Mouse (Mus musculus) G1E (cell line): Measurements from ENCODE around the gene Slc36a3. TPM values are rescaled to one million over a fixed set of nuclear protein-coding genes. Genes with fewer than 3 reads are reported as not detected.
"Not testable (repeated sequence)": the region's sequence is repeated elsewhere in the genome, so short reads cannot be mapped to it uniquely, and the experiment has no call there.

Source experiments
- ATAC-seq: 2 replicates; pipeline ENCODE4 v1.8.0; 2016; ENCODE audit warnings: mild to moderate bottlenecking; ENCODE audit not compliant: insufficient number of reproducible peaks, poor library complexity, low FRiP score, severe bottlenecking; ENCODE audit errors: extremely low read depth
- DNase-seq: peaks from one replicate; pipeline ENCODE4 v3.0.0; 2012; ENCODE audit warnings: low spot score
- H3K27me3 ChIP-seq: 2 replicates; pipeline ENCODE4 v1.6.1; 2012; ENCODE audit warnings: mild to moderate bottlenecking, low read length, inconsistent platforms; ENCODE audit not compliant: insufficient read depth
- H3K36me3 ChIP-seq: replicated peaks from 2 replicates; pipeline ENCODE3; 2012; ENCODE audit warnings: mild to moderate bottlenecking, inconsistent platforms
- H3K4me1 ChIP-seq: 2 replicates; pipeline ENCODE4 v1.6.1; 2012; ENCODE audit warnings: low read depth, low read length, inconsistent platforms, mixed read lengths; ENCODE audit not compliant: insufficient read depth
- H3K4me3 ChIP-seq: 2 replicates; pipeline ENCODE4 v1.5.1; 2012; ENCODE audit warnings: low read depth, mild to moderate bottlenecking, inconsistent platforms, low read length, moderate library complexity, mixed read lengths
- H3K9me3 ChIP-seq: replicated peaks from 2 replicates; pipeline ENCODE4 v1.6.1; 2012; ENCODE audit warnings: inconsistent platforms
- CTCF ChIP-seq: IDR thresholded peaks from 2 replicates; pipeline ENCODE4 v1.5.1; 2012; ENCODE audit warnings: low read depth, low read length, inconsistent platforms, mixed read lengths
- GATA1 ChIP-seq: IDR thresholded peaks from 2 replicates; pipeline ENCODE4 v1.6.1; 2012; ENCODE audit warnings: borderline replicate concordance, low read length, inconsistent platforms, mixed read lengths
- GATA2 ChIP-seq: IDR thresholded peaks from 2 replicates; pipeline ENCODE4 v1.6.1; 2012; ENCODE audit warnings: low read depth, low read length, inconsistent platforms, borderline replicate concordance
- POLR2AphosphoS5 ChIP-seq: IDR thresholded peaks from 2 replicates; pipeline ENCODE4 v1.6.1; 2012; ENCODE audit warnings: low read depth, low read length, inconsistent platforms; ENCODE audit not compliant: insufficient replicate concordance
- TAL1 ChIP-seq: conservative IDR thresholded peaks from 2 replicates; pipeline ENCODE4 v1.6.1; 2012; ENCODE audit warnings: low read depth, low read length, inconsistent platforms, mixed read lengths
- polyA plus RNA-seq: library from polyadenylated mRNA; stranded (reverse); fragments of >175 nt; gene quantifications from 2 replicates; pipeline ENCODE4 v1.2.3, GENCODE M21; 2012
- total RNA-seq, 2 experiments: library from RNA; stranded (forward) in 1 of 2; stranded (reverse) in 1 of 2; fragments of 200-1000 nt in 1 of 2; fragments of >200 nt in 1 of 2; fragmentation: Nextera tagmentation in 1 of 2; gene quantifications; 2 replicates each; pipeline ENCODE4 v1.2.3; 2014 to 2017

Slc36a3 gene
- total and polyA plus RNA-seq, 3 experiments: 0.16 TPM; not detected in 2

DNA sequence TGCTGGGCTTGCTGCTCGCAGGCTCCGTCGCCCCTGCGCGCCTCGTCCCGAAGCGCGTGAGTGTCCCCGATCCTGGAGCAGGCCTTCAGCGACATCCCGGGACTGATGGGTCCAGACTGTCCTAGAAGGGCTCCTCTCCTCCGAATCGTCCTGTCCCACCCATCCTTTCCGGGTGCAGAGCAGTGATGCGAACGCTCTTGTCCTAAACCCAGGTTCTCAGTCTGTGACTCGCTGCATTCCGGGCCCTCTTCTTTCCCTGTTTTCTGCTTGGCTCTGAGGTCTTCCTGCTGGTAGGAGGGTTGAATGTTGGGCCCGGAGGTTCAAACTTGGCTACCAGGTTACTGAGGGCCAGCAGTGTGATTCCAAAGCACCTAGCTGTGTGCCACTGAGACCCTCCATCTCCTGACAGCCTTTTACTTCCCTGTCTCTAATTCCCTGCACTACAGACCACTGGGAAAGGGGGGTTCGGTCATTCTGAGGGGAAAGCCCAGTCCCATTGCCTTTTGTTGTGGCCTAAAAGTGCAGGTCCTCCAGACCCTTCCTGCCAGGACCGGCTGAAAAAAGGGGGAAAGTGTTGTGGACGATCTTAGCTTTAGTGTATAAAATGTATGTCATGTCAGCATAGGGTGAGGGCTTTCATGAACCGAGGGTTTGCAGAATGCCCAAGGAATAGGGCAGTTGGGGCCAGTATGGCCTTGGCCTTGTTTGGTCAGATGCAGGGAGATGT lies 53.2 kb downstream of the Slc36a3 start:
- TF ChIP-seq TAL1 (no peak), POLR2AphosphoS5 (no peak), GATA1 (no peak), GATA2 (no peak), CTCF (no peak)
- Histone ChIP-seq H3K9me3 (peaks cover 5% of the 10 kb centered on the region), H3K36me3 (no peaks in the 10 kb centered on the region), H3K4me3 (no peak overlapping the region), H3K4me1 (no peaks in the 10 kb centered on the region; the same call in 1 of the 2 replicates), H3K27me3 (peaks cover 10% of the 10 kb centered on the region)
- DNase-seq (no peak), ATAC-seq (no peak)

DNA sequence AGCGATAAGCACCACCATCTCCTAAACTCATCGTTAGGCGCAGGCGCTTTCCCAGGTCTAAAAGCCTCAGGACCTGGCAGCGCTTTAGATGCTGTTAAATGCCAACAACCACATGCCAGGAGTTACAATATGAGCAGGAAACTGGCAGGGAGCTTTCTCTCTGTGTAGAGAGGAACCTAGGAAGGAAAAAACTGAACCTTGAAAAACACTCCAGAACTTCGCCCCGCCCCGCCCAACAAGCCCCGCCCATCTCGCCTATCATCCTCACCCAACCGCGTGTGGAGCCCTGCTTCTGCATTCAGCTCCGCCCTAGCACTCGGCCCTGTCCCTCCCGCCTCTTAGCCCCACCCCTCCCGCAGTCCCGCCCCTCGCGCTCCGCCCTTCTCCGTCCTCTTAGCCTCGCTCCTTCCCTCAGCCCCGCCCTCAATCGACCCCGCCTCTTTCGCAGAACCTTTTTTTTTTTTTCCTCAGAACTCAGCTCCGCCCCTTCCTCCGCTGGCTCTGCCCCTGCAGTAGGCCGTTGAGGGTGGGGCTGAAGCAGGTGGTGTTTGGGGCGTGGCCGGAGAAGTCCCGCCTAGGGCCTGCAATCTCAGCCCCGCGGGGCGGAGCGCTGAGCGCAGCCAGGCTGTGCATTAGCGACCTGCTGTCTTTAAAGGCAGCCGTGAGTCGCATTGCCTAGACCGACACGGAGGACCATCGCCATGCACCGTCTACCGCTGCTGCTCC lies 53.9 kb downstream of the Slc36a3 start, which contains the start of gene Gm2a:
Gene Gm2a (plus strand): TSS at position 653 of the 726 bp plus-strand sequence.
- TF ChIP-seq TAL1: no peak
- no peak for TF ChIP-seq CTCF
- no peak for TF ChIP-seq GATA2
- no peak for ATAC-seq
- no peak within 1 kb of the TSS for H3K4me3 ChIP-seq
- peaks cover 10% of the 10 kb centered on the region for H3K27me3 ChIP-seq
- DNase-seq: no peak
- peaks cover 5% of the 10 kb centered on the region for H3K9me3 ChIP-seq
- no peaks in the 10 kb centered on the region; the same call in 1 of the 2 replicates for H3K4me1 ChIP-seq
- no peaks in the 10 kb centered on the region for H3K36me3 ChIP-seq

GRCm38 (mm10) chr11:55096731-55097462 lies 54.6 kb downstream of the Slc36a3 start:
- Histone ChIP-seq H3K27me3 (peaks cover 10% of the 10 kb centered on the region), H3K4me3 (no peak overlapping the region), H3K9me3 (peaks cover 5% of the 10 kb centered on the region), H3K4me1 (no peaks in the 10 kb centered on the region; the same call in 1 of the 2 replicates), H3K36me3 (no peaks in the 10 kb centered on the region)
- TF ChIP-seq GATA2 (no peak), GATA1 (no peak), POLR2AphosphoS5 (no peak)
- ATAC-seq (no peak), DNase-seq (no peak)

DNA sequence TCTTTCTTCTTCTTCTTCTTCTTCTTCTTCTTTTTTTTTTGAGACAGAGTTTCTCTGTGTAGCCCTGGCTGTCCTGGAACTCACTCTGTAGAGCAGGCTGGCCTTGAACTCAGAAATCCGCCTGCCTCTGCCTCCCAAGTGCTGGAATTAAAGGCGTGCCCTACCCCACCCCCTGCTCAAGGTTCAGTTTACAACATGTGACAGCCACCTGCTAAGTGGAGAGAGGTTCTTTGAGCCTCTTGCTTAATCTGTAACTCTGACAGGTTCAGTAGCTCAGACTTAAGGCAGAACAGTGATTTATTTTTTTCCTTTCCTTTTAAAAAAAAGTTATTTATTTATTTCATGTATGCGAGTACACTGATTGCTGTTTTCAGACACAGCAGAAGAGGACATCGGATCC lies 55.2 kb downstream of the Slc36a3 start:
- not testable (repeated sequence) for ATAC-seq, H3K4me3 ChIP-seq, H3K36me3 ChIP-seq, DNase-seq, H3K9me3 ChIP-seq, H3K27me3 ChIP-seq, H3K4me1 ChIP-seq

DNA sequence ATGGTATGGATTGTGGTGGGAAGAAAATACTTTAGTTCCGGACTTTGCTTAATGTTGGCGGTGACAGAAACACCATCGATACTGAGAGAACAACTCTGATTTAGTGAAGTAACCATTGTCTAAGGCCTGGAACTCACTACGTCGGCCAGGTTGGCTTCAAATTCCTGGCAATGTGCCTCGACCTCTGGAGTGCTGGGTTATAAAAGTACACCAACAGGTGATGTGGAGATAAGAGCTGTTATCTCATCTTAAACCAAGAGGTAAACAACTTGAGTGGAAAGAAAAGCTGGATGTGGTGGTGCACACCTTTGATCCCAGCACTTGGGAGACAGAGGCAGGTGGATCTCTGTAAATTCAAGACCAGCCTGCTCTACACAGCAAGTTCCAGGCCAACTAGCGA lies 58.4 kb downstream of the Slc36a3 start:
- Histone ChIP-seq H3K36me3 (no peaks in the 10 kb centered on the region), H3K9me3 (peaks cover 4% of the 10 kb centered on the region), H3K4me1 (no peaks in the 10 kb centered on the region), H3K27me3 (peaks cover 4% of the 10 kb centered on the region; the same call in 1 of the 2 replicates), H3K4me3 (no peak overlapping the region)
- no peak for DNase-seq
- TF ChIP-seq GATA2 (no peak), GATA1 (no peak), POLR2AphosphoS5 (no peak), CTCF (no peak), TAL1 (no peak)
- ATAC-seq: no peak

GRCm38 (mm10) chr11:55089892-55090291 lies 61.6 kb downstream of the Slc36a3 start:
- DNase-seq: no peak
- Histone ChIP-seq H3K27me3 (peaks cover 3% of the 10 kb centered on the region; the same call in 1 of the 2 replicates), H3K36me3 (no peaks in the 10 kb centered on the region), H3K4me1 (no peaks in the 10 kb centered on the region), H3K4me3 (no peak overlapping the region), H3K9me3 (no peaks in the 10 kb centered on the region)
- TF ChIP-seq GATA2 (no peak), POLR2AphosphoS5 (no peak), TAL1 (no peak), CTCF (no peak), GATA1 (no peak)
- ATAC-seq: no peak
